Mouse (Mus musculus) E14TG2a.4 (cell line): ENCODE data around the gene Myo1d.

Experiments used
- CTCF ChIP-seq: conservative IDR thresholded peaks from 2 replicates; pipeline ENCODE4 v1.5.1; 2014; ENCODE audit warnings: low read length
- NANOG ChIP-seq: IDR thresholded peaks from 2 replicates; pipeline ENCODE4 v1.6.1; 2014; ENCODE audit warnings: borderline replicate concordance, low read length, mixed read lengths

DNA sequence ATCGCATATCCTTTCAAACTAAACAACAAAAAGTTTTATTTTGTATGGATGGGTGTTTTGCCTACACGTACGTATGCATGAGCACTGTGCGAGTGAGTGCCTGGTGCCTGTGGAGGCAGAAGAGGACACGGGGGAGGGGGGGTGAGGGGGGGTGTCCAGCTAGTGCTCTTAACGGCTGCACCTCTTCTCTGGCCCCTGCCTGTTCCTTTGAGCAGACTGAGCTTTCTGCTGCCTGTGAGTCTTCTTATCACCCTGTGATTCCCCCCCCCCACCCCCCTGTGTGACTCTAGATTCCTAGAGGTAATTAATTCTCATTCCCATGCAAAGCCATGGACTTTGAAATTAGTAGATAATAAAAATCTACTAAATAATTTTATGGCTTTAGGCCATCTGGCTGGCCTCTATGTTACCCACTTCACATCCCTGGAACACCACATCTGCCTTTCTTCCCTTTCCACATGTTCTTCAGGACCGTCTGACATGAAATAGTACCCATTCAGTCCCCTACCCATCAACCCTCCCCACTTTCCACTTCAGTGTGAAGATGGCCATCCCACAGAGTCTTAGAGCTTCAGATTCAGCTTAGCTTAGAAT, 9.9 kb upstream of the Myo1d start:
- TF ChIP-seq CTCF = no peak
- no peak for TF ChIP-seq NANOG
